Mouse (Mus musculus) left cerebral cortex, postnatal 10 days (tissue): ENCODE results near the gene Ccdc80. TPM values are rescaled to one million over a fixed set of nuclear protein-coding genes. Genes with fewer than 3 reads are reported as not detected.

ENCODE experiments used
- DNase-seq, 2 experiments: peaks; one replicate each; pipeline ENCODE4 v3.0.0; 2021 to 2022; ENCODE audit warnings: low spot score in 2 of 2, mixed read lengths in 1 of 2; ENCODE audit errors: extremely low spot score in 1 of 2
- intact Hi-C: fragments of 180-260 bp; cut with DNase I; formaldehyde crosslinking; loops from one replicate; pipeline ENCODE4 v1.15.1; 2025
- total RNA-seq, 2 experiments: library from RNA; stranded (reverse); gene quantifications; 2 replicates each; pipeline ENCODE4 v1.2.3; 2021

Gene Ccdc80
- total RNA-seq, 2 experiments from 2014 or later, result 9.6 to 11.7 TPM

GRCm38 (mm10) chr16:45104993-45105392 is 11.8 kb downstream of the Ccdc80 start:
- DNase-seq, result no peak
- intact Hi-C loops, result no loop called here

- intact Hi-C loops, result no loop called here
These were observed 15.1 kb downstream of the Ccdc80 start for GRCm38 (mm10) chr16:45108203-45108878.

GRCm38 (mm10) chr16:45110498-45110897 is 17.3 kb downstream of the Ccdc80 start:
- no peak for DNase-seq
- intact Hi-C loops, result no loop called here

More at GRCm38 (mm10) chr16:45108203-45108878, 15.1 kb downstream of the Ccdc80 start:
- no peak for DNase-seq

GRCm38 (mm10) chr16:45117200-45117599 is 24.0 kb downstream of the Ccdc80 start:
- intact Hi-C loops, result no loop called here

GRCm38 (mm10) chr16:45118760-45119159 is 25.6 kb downstream of the Ccdc80 start:
- DNase-seq, result no peak
- intact Hi-C loops, result no loop called here

More at GRCm38 (mm10) chr16:45117200-45117599, 24.0 kb downstream of the Ccdc80 start:
- no peak for DNase-seq

- intact Hi-C loops, result no loop called here
- DNase-seq, result peak in 1 of 2 experiments; percentile 84
These were observed 27.7 kb downstream of the Ccdc80 start for GRCm38 (mm10) chr16:45120844-45121425.

GRCm38 (mm10) chr16:45122571-45122970 is 29.4 kb downstream of the Ccdc80 start:
- intact Hi-C loops, result no loop called here
- DNase-seq, result no peak

- intact Hi-C loops, result no loop called here
- no peak for DNase-seq
These were observed 31.3 kb downstream of the Ccdc80 start for GRCm38 (mm10) chr16:45124230-45125203.

GRCm38 (mm10) chr16:45127936-45128710 is 34.9 kb downstream of the Ccdc80 start:
- intact Hi-C loops, result no loop called here
- DNase-seq, result no peak

GRCm38 (mm10) chr16:45141711-45142110 is 48.5 kb downstream of the Ccdc80 start:
- no peak for DNase-seq
- intact Hi-C loops, result loop anchor here (10.0 kb wide), 1 partner anchor 407 kb away; no protein-coding TSS in a partner anchor

GRCm38 (mm10) chr16:45142565-45142964 is 49.4 kb downstream of the Ccdc80 start:
- DNase-seq, result no peak
- intact Hi-C loops, result loop anchor here (10.0 kb wide), 1 partner anchor 408 kb away; no protein-coding TSS in a partner anchor

GRCm38 (mm10) chr16:45145119-45145518 is 51.9 kb downstream of the Ccdc80 start:
- intact Hi-C loops, result loop anchor here (10.0 kb wide), 1 partner anchor 410 kb away; no protein-coding TSS in a partner anchor
- DNase-seq, result no peak

GRCm38 (mm10) chr16:45148488-45149082 is 55.4 kb downstream of the Ccdc80 start:
- intact Hi-C loops, result loop anchor here (10.0 kb wide), 1 partner anchor 414 kb away; no protein-coding TSS in a partner anchor
- DNase-seq, result no peak

GRCm38 (mm10) chr16:45154741-45155250 is 61.6 kb downstream of the Ccdc80 start:
- intact Hi-C loops, result no loop called here
- no peak for DNase-seq

- intact Hi-C loops, result no loop called here
- peak; percentile 55 to 85 for DNase-seq
These were observed 64.9 kb downstream of the Ccdc80 start for GRCm38 (mm10) chr16:45158136-45158521.

- intact Hi-C loops, result no loop called here
- DNase-seq, result peak; percentile 95 to 98
These were observed 65.6 kb downstream of the Ccdc80 start, which contains the start of the genes Slc35a5 and Atg3 for GRCm38 (mm10) chr16:45158522-45159388. Gene Slc35a5 (minus strand): TSS chr16:45158706. Gene Atg3 (plus strand): TSS chr16:45158785.

- intact Hi-C loops, result no loop called here
- no peak for DNase-seq
These were observed 66.2 kb downstream of the Ccdc80 start for GRCm38 (mm10) chr16:45159389-45159716.
